Mouse (Mus musculus): ENCODE results near the gene Tnip1. TPM values are rescaled to one million over a fixed set of nuclear protein-coding genes. Genes with fewer than 3 reads are reported as not detected.

Gene Tnip1
- polyA plus RNA-seq, 1 experiment from 2014 or later, result 8.1 TPM

- Histone ChIP-seq H3K27ac (ENCODE audit: low read depth, low read length) (no peak overlapping the region), H3K27me3 (replicated peaks; ENCODE audit: control insufficient read depth, insufficient read depth, low read length) (no peaks in the 10 kb centered on the region), H3K9me3 (replicated peaks; ENCODE audit: control insufficient read depth, low read length) (no peaks in the 10 kb centered on the region), H3K4me2 (ENCODE audit: low read length) (no peak overlapping the region), H3K4me1 (ENCODE audit: control insufficient read depth, insufficient read depth, low read length) (no peaks in the 10 kb centered on the region), H3K4me3 (ENCODE audit: low read depth, low read length) (no peak overlapping the region), H3K36me3 (ENCODE audit: control insufficient read depth, insufficient read depth, low read length) (no peaks in the 10 kb centered on the region), H3K9ac (ENCODE audit: low read length) (no peak overlapping the region)
- DNase-seq (ENCODE audit: low spot score) (no peak), ATAC-seq (no peak)
- WGBS, result 69% methylated on average over 9 of the region's 9 CpGs
Observed at GRCm38 (mm10) chr11:54894589-54894988, 68.1 kb downstream of the Tnip1 start.

GRCm38 (mm10) chr11:54892091-54892490 lies 70.6 kb downstream of the Tnip1 start:
- no peak overlapping the region for H3K9ac ChIP-seq (ENCODE audit: low read length)
- H3K9me3 ChIP-seq (replicated peaks; ENCODE audit: control insufficient read depth, low read length), result no peaks in the 10 kb centered on the region
- H3K36me3 ChIP-seq (ENCODE audit: control insufficient read depth, insufficient read depth, low read length), result no peaks in the 10 kb centered on the region
- no peaks in the 10 kb centered on the region for H3K27me3 ChIP-seq (replicated peaks; ENCODE audit: control insufficient read depth, insufficient read depth, low read length)
- H3K4me2 ChIP-seq (ENCODE audit: low read length), result no peak overlapping the region
- ATAC-seq (no peak), DNase-seq (ENCODE audit: low spot score) (no peak)
- WGBS, result 71% methylated on average over 7 of the region's 7 CpGs
- H3K4me3 ChIP-seq (ENCODE audit: low read depth, low read length), result no peak overlapping the region
- H3K27ac ChIP-seq (ENCODE audit: low read depth, low read length), result no peak overlapping the region
- no peaks in the 10 kb centered on the region for H3K4me1 ChIP-seq (ENCODE audit: control insufficient read depth, insufficient read depth, low read length)

GRCm38 (mm10) chr11:54891341-54891740 lies 71.4 kb downstream of the Tnip1 start:
- 82% methylated on average over 5 of the region's 5 CpGs for WGBS
- H3K9me3 ChIP-seq (replicated peaks; ENCODE audit: control insufficient read depth, low read length), result no peaks in the 10 kb centered on the region
- no peak overlapping the region for H3K4me2 ChIP-seq (ENCODE audit: low read length)

GRCm38 (mm10) chr11:54887927-54888326 lies 74.8 kb downstream of the Tnip1 start:
- DNase-seq (ENCODE audit: low spot score), result no peak
- Histone ChIP-seq H3K27ac (ENCODE audit: low read depth, low read length) (no peak overlapping the region), H3K36me3 (ENCODE audit: control insufficient read depth, insufficient read depth, low read length) (no peaks in the 10 kb centered on the region), H3K9ac (ENCODE audit: low read length) (no peak overlapping the region), H3K4me3 (ENCODE audit: low read depth, low read length) (no peak overlapping the region), H3K9me3 (replicated peaks; ENCODE audit: control insufficient read depth, low read length) (no peaks in the 10 kb centered on the region), H3K4me2 (ENCODE audit: low read length) (no peak overlapping the region), H3K4me1 (ENCODE audit: control insufficient read depth, insufficient read depth, low read length) (no peaks in the 10 kb centered on the region), H3K27me3 (replicated peaks; ENCODE audit: control insufficient read depth, insufficient read depth, low read length) (no peaks in the 10 kb centered on the region)
- no peak for ATAC-seq
- WGBS, result 92% methylated on average over 6 of the region's 6 CpGs

More at GRCm38 (mm10) chr11:54891341-54891740, 71.4 kb downstream of the Tnip1 start:
- H3K36me3 ChIP-seq (ENCODE audit: control insufficient read depth, insufficient read depth, low read length), result no peaks in the 10 kb centered on the region
- H3K27ac ChIP-seq (ENCODE audit: low read depth, low read length), result no peak overlapping the region
- no peak overlapping the region for H3K4me3 ChIP-seq (ENCODE audit: low read depth, low read length)
- H3K4me1 ChIP-seq (ENCODE audit: control insufficient read depth, insufficient read depth, low read length), result no peaks in the 10 kb centered on the region
- ATAC-seq, result no peak
- H3K9ac ChIP-seq (ENCODE audit: low read length), result no peak overlapping the region
- DNase-seq (ENCODE audit: low spot score), result no peak
- H3K27me3 ChIP-seq (replicated peaks; ENCODE audit: control insufficient read depth, insufficient read depth, low read length), result no peaks in the 10 kb centered on the region

GRCm38 (mm10) chr11:54885406-54885805 lies 77.3 kb downstream of the Tnip1 start:
- WGBS, result 94% methylated on average over 2 of the region's 2 CpGs

GRCm38 (mm10) chr11:54884937-54885336 lies 77.8 kb downstream of the Tnip1 start:
- Histone ChIP-seq H3K4me1 (ENCODE audit: control insufficient read depth, insufficient read depth, low read length) (no peaks in the 10 kb centered on the region; the same call in 1 of the 2 replicates), H3K27me3 (replicated peaks; ENCODE audit: control insufficient read depth, insufficient read depth, low read length) (no peaks in the 10 kb centered on the region), H3K36me3 (ENCODE audit: control insufficient read depth, insufficient read depth, low read length) (no peaks in the 10 kb centered on the region), H3K4me2 (ENCODE audit: low read length) (no peak overlapping the region), H3K9me3 (replicated peaks; ENCODE audit: control insufficient read depth, low read length) (no peaks in the 10 kb centered on the region), H3K9ac (ENCODE audit: low read length) (no peak overlapping the region), H3K4me3 (ENCODE audit: low read depth, low read length) (no peak overlapping the region), H3K27ac (ENCODE audit: low read depth, low read length) (no peak overlapping the region)
- ATAC-seq (no peak), DNase-seq (ENCODE audit: low spot score) (no peak)
- 39% methylated on average over 5 of the region's 5 CpGs for WGBS

More at GRCm38 (mm10) chr11:54885406-54885805, 77.3 kb downstream of the Tnip1 start:
- DNase-seq (ENCODE audit: low spot score) (no peak), ATAC-seq (no peak)
- H3K27ac ChIP-seq (ENCODE audit: low read depth, low read length), result no peak overlapping the region
- H3K4me2 ChIP-seq (ENCODE audit: low read length), result no peak overlapping the region
- H3K27me3 ChIP-seq (replicated peaks; ENCODE audit: control insufficient read depth, insufficient read depth, low read length), result no peaks in the 10 kb centered on the region
- H3K4me1 ChIP-seq (ENCODE audit: control insufficient read depth, insufficient read depth, low read length), result no peaks in the 10 kb centered on the region; the same call in 1 of the 2 replicates
- no peaks in the 10 kb centered on the region for H3K9me3 ChIP-seq (replicated peaks; ENCODE audit: control insufficient read depth, low read length)
- no peaks in the 10 kb centered on the region for H3K36me3 ChIP-seq (ENCODE audit: control insufficient read depth, insufficient read depth, low read length)
- no peak overlapping the region for H3K4me3 ChIP-seq (ENCODE audit: low read depth, low read length)
- no peak overlapping the region for H3K9ac ChIP-seq (ENCODE audit: low read length)

GRCm38 (mm10) chr11:54884197-54884828 lies 78.4 kb downstream of the Tnip1 start:
- no peak for ATAC-seq
- Histone ChIP-seq H3K9me3 (replicated peaks; ENCODE audit: control insufficient read depth, low read length) (no peaks in the 10 kb centered on the region), H3K4me1 (ENCODE audit: control insufficient read depth, insufficient read depth, low read length) (no peaks in the 10 kb centered on the region; the same call in 1 of the 2 replicates), H3K27ac (ENCODE audit: low read depth, low read length) (no peak overlapping the region), H3K4me2 (ENCODE audit: low read length) (no peak overlapping the region), H3K27me3 (replicated peaks; ENCODE audit: control insufficient read depth, insufficient read depth, low read length) (no peaks in the 10 kb centered on the region), H3K4me3 (ENCODE audit: low read depth, low read length) (no peak overlapping the region), H3K9ac (ENCODE audit: low read length) (no peak overlapping the region), H3K36me3 (ENCODE audit: control insufficient read depth, insufficient read depth, low read length) (no peaks in the 10 kb centered on the region)
- WGBS, result 78% methylated on average over 5 of the region's 5 CpGs
- DNase-seq (ENCODE audit: low spot score), result no peak

- H3K36me3 ChIP-seq (ENCODE audit: control insufficient read depth, insufficient read depth, low read length), result no peaks in the 10 kb centered on the region
- H3K4me1 ChIP-seq (ENCODE audit: control insufficient read depth, insufficient read depth, low read length), result no peaks in the 10 kb centered on the region; the same call in 1 of the 2 replicates
- H3K4me2 ChIP-seq (ENCODE audit: low read length), result no peak overlapping the region
- 48% methylated on average over 8 of the region's 8 CpGs for WGBS
- DNase-seq (ENCODE audit: low spot score) (no peak), ATAC-seq (no peak)
- no peaks in the 10 kb centered on the region for H3K9me3 ChIP-seq (replicated peaks; ENCODE audit: control insufficient read depth, low read length)
- no peak overlapping the region for H3K9ac ChIP-seq (ENCODE audit: low read length)
- no peak overlapping the region for H3K4me3 ChIP-seq (ENCODE audit: low read depth, low read length)
- no peaks in the 10 kb centered on the region for H3K27me3 ChIP-seq (replicated peaks; ENCODE audit: control insufficient read depth, insufficient read depth, low read length)
- H3K27ac ChIP-seq (ENCODE audit: low read depth, low read length), result no peak overlapping the region
Observed at GRCm38 (mm10) chr11:54882671-54883070, 80.0 kb downstream of the Tnip1 start.

- Histone ChIP-seq H3K27me3 (replicated peaks; ENCODE audit: control insufficient read depth, insufficient read depth, low read length) (no peaks in the 10 kb centered on the region), H3K27ac (ENCODE audit: low read depth, low read length) (no peak overlapping the region), H3K36me3 (ENCODE audit: control insufficient read depth, insufficient read depth, low read length) (no peaks in the 10 kb centered on the region), H3K4me3 (ENCODE audit: low read depth, low read length) (no peak overlapping the region), H3K9me3 (replicated peaks; ENCODE audit: control insufficient read depth, low read length) (no peaks in the 10 kb centered on the region), H3K4me1 (ENCODE audit: control insufficient read depth, insufficient read depth, low read length) (no peaks in the 10 kb centered on the region; the same call in 1 of the 2 replicates), H3K9ac (ENCODE audit: low read length) (no peak overlapping the region), H3K4me2 (ENCODE audit: low read length) (no peak overlapping the region)
- WGBS, result 6% methylated on average over 2 of the region's 2 CpGs
- DNase-seq (ENCODE audit: low spot score) (no peak), ATAC-seq (no peak)
Observed at GRCm38 (mm10) chr11:54881051-54881474, 81.7 kb downstream of the Tnip1 start.

Measured in forebrain, embryonic 14.5 days (tissue).